Mouse (Mus musculus) midbrain, embryonic 15.5 days (tissue): ENCODE data around the gene Mprip. TPM values are rescaled to one million over a fixed set of nuclear protein-coding genes. Genes with fewer than 3 reads are reported as not detected.

Experiments
- ATAC-seq: fragments of 200-750 bp; cut with Nextera tagmentation; replicated peaks from 2 replicates; pipeline ENCODE4 v1.8.0; 2017; ENCODE audit warnings: moderate TSS enrichment
- H3K27ac ChIP-seq: fragments of 300-500 bp; sonication (generic); 2 replicates; pipeline ENCODE4 v1.5.1; 2015; ENCODE audit warnings: mild to moderate bottlenecking, inconsistent platforms
- H3K27me3 ChIP-seq: fragments of 300-500 bp; sonication (generic); replicated peaks from 2 replicates; pipeline ENCODE4 v1.6.1; 2015; ENCODE audit warnings: inconsistent platforms
- H3K36me3 ChIP-seq: fragments of 300-500 bp; sonication (generic); replicated peaks from 2 replicates; pipeline ENCODE4 v1.6.1; 2015; ENCODE audit warnings: inconsistent platforms
- H3K4me1 ChIP-seq: fragments of 300-500 bp; sonication (generic); 2 replicates; pipeline ENCODE4 v1.6.1; 2015; ENCODE audit warnings: inconsistent platforms
- H3K4me2 ChIP-seq: fragments of 300-500 bp; sonication (generic); 2 replicates; pipeline ENCODE4 v1.6.1; 2015; ENCODE audit warnings: inconsistent platforms, mild to moderate bottlenecking, moderate library complexity
- H3K4me3 ChIP-seq: fragments of 300-500 bp; sonication (generic); 2 replicates; pipeline ENCODE4 v1.5.1; 2015; ENCODE audit warnings: mild to moderate bottlenecking, inconsistent platforms
- H3K9ac ChIP-seq: fragments of 300-500 bp; sonication (generic); 2 replicates; pipeline ENCODE4 v1.6.1; 2015; ENCODE audit warnings: mild to moderate bottlenecking, inconsistent platforms
- H3K9me3 ChIP-seq: fragments of 300-500 bp; sonication (generic); 2 replicates; pipeline ENCODE4 v1.6.1; 2016; ENCODE audit warnings: inconsistent platforms
- WGBS: fragments of 180-500 bp; shearing (Covaris S2); methylation state at CpG from one replicate; pipeline ENCODE4 v1.1.7; 2015; ENCODE audit warnings: mixed read lengths; 5-methylcytosine and 5-hydroxymethylcytosine counted together
- polyA plus RNA-seq: library from polyadenylated mRNA; unstranded; fragments of >200 nt; fragmentation: Nextera tagmentation; extraction: Ambion mirVana; gene quantifications from 2 replicates; pipeline ENCODE4 v1.2.1, GENCODE M21; 2015

The Mprip gene
- polyA plus RNA-seq, 1 experiment from 2014 or later = 77.5 TPM

DNA sequence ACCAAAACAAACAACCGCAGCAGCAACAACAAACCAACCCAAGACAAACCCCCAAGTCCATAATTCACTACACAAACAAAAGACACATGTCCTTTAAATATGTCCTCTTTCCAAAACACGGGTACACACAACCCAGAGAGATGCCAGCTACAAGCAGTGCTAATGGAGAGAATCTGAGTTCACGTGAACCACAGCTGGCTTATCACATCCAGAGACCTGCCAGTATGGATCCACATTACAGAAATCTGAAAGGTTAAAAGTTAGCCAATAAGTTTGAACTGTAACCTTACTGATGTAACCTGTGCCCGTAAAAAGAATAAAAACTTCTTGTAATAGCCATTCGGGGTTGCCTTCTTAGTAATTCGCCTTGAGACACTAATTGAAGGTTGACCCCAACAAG, 153.8 kb downstream of the Mprip start:
- Histone ChIP-seq H3K4me1 (0 out of 2 replicates have a peak, but pooled peaks cover 7% of the 10 kb centered on the region), H3K4me3 (no peak overlapping the region), H3K27ac (no peak overlapping the region), H3K4me2 (no peak overlapping the region), H3K27me3 (no peaks in the 10 kb centered on the region), H3K36me3 (peaks cover 34% of the 10 kb centered on the region), H3K9ac (no peak overlapping the region), H3K9me3 (no peaks in the 10 kb centered on the region)
- ATAC-seq = no peak
- 93% methylated on average over 6 of the region's 6 CpGs for WGBS

DNA sequence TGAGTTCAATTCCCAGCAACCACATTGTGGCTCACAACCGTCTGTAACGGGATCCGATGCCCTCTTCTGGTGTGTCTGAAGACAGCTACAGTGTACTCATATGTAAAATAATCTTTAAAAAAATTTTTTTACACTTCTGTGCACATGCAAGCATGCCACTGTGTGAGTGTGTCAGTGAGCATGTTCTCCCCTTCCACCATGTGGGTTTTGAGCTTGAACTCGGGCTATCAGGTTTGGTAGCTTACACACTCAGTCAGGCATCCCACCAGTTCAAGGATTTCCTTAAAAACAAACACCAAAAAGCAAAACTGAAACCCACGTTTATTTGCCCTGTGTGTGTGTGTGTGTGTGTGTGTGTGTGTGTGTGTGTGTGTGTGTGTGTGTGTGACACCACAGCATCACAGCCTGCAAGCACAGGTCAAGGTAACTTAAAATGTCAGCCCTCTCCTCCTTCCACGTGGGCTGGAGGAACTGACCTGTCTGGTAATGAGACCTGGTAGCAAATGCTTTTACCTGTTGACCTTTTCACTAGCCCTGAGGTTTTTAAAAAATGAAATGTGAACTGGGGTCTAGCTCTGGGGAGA, 154.5 kb downstream of the Mprip start:
- Histone ChIP-seq H3K27ac (no peak overlapping the region), H3K4me3 (no peak overlapping the region), H3K9ac (no peak overlapping the region), H3K36me3 (peaks cover 39% of the 10 kb centered on the region), H3K27me3 (no peaks in the 10 kb centered on the region), H3K4me2 (no peak overlapping the region), H3K9me3 (no peaks in the 10 kb centered on the region), H3K4me1 (0 out of 2 replicates have a peak, but pooled peaks cover 4% of the 10 kb centered on the region)
- 90% methylated on average over 6 of the region's 6 CpGs for WGBS
- ATAC-seq = no peak

DNA sequence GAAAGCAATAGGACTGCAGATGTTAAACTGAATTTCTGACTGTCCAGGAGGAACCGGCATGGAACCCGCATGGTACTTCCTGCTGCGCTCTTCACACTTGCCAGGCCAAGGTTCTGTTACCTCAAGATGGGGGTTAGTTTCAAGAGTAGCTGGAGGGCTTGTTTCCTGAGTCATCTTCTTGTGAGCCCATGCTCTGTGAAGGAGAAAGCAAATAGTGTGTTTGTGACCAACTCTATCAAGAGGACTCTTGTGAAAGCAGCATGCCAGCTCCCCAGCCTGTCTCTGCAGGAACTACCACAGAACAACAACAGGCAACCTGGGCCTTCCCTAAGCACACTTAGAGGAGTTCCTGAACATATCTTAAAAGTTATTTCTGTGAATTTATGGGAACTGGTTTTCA, 156.8 kb downstream of the Mprip start:
- Histone ChIP-seq H3K9ac (no peak overlapping the region), H3K27me3 (no peaks in the 10 kb centered on the region), H3K4me3 (no peak overlapping the region), H3K4me2 (no peak overlapping the region), H3K4me1 (no peaks in the 10 kb centered on the region), H3K27ac (no peak overlapping the region), H3K9me3 (no peaks in the 10 kb centered on the region), H3K36me3 (peaks cover 56% of the 10 kb centered on the region)
- 96% methylated on average over 3 of the region's 3 CpGs for WGBS
- ATAC-seq = no peak

- H3K4me2 ChIP-seq = no peak overlapping the region
- H3K9me3 ChIP-seq = no peaks in the 10 kb centered on the region
- no peak overlapping the region for H3K4me3 ChIP-seq
- peaks cover 84% of the 10 kb centered on the region for H3K36me3 ChIP-seq
- H3K27ac ChIP-seq = no peak overlapping the region
- no peak for ATAC-seq
- no peak overlapping the region for H3K9ac ChIP-seq
- WGBS = 90% methylated on average over 3 of the region's 3 CpGs
- no peaks in the 10 kb centered on the region for H3K27me3 ChIP-seq
- no peaks in the 10 kb centered on the region for H3K4me1 ChIP-seq
Observed at GRCm38 (mm10) chr11:59821625-59822024, 160.5 kb downstream of the Mprip start.

Other genes starting within 250 kb of the Mprip start
- gene Jmjd4, start 211.3 kb upstream of the Mprip start, polyA plus RNA-seq = 19.2 and 20.5 TPM in 2 replicates
- gene Snap47, start 210.1 kb upstream of the Mprip start, polyA plus RNA-seq = 539 and 549 TPM in 2 replicates
- gene Zfp867, start 188.8 kb upstream of the Mprip start, polyA plus RNA-seq = 13.8 and 15.4 TPM in 2 replicates
- gene Zkscan17, start 134.6 kb upstream of the Mprip start, polyA plus RNA-seq = 15.0 and 16.3 TPM in 2 replicates
- gene Nlrp3, start 119.7 kb upstream of the Mprip start, polyA plus RNA-seq = 0.18 TPM in 1 of 2 replicates, not detected in the other
- gene Olfr222, start 85.1 kb upstream of the Mprip start, polyA plus RNA-seq = not detected in 2 replicates
- not detected in 2 replicates for gene Olfr223, start 68.0 kb upstream of the Mprip start, polyA plus RNA-seq
- 13.3 and 13.7 TPM in 2 replicates for gene Pld6, start 126.3 kb downstream of the Mprip start, polyA plus RNA-seq
- gene Flcn, start 148.7 kb downstream of the Mprip start, polyA plus RNA-seq = 46.2 and 48.5 TPM in 2 replicates
- gene Nt5m, start 178.1 kb downstream of the Mprip start, polyA plus RNA-seq = 77.6 and 78.2 TPM in 2 replicates
- 180 and 183 TPM in 2 replicates for gene Cops3, start 178.5 kb downstream of the Mprip start, polyA plus RNA-seq